Comparison of ENCODE assay signal across 11 mouse cellular contexts in genomic region chr2:152717652-152718051, GRCm38 (mm10). TPM values are rescaled to one million over a fixed set of nuclear protein-coding genes. Genes with fewer than 3 reads are reported as not detected.
DNase-seq lines count a peak whose midpoint lies in the region; ATAC-seq and TF ChIP-seq lines count a peak whose summit lies in the region.
"Had no signal": no experiment of that assay in that cellular context is flagged by ENCODE, and none has a peak within 500 bp of the region (broad histone marks: within the 10 kb centered on the region; RNA-seq: fewer than 3 reads in every experiment).

No protein-coding gene starts in this region.

- H3K9ac ChIP-seq in forebrain, embryonic 11.5 days (ENCODE audit: low read length) = no peak overlapping the region
- H3K9ac ChIP-seq in forebrain, embryonic 16.5 days (replicated peaks; ENCODE audit: low read depth, low read length) = no peak overlapping the region; the same call in 1 of the 2 replicates
- H3K9ac ChIP-seq in embryonic facial prominence, embryonic 14.5 days (ENCODE audit: low read depth, low read length) = 0 out of 2 replicates have a peak overlapping the region, but pooled peaks have one; percentile 27
- no peak overlapping the region for H3K9ac ChIP-seq in hindbrain, embryonic 16.5 days (ENCODE audit: low read depth, low read length)
- H3K9ac ChIP-seq in midbrain, embryonic 16.5 days (ENCODE audit: low read depth, low read length) = no peak overlapping the region
- H3K9ac ChIP-seq: intestine, embryonic 15.5 days had no signal

- H3K27ac ChIP-seq in forebrain, embryonic 11.5 days (ENCODE audit: low read depth, low read length) = peak overlapping the region; percentile 0; the same call in 1 of the 2 replicates
- no peak overlapping the region for H3K27ac ChIP-seq in forebrain, embryonic 16.5 days (ENCODE audit: low read length)
- H3K27ac ChIP-seq in embryonic facial prominence, embryonic 14.5 days (replicated peaks; ENCODE audit: low read depth, low read length) = peak overlapping the region; percentile 28; the same call in 1 of the 2 replicates
- H3K27ac ChIP-seq in hindbrain, embryonic 16.5 days (ENCODE audit: low read depth, low read length) = peak overlapping the region; percentile 51
- H3K27ac ChIP-seq in midbrain, embryonic 16.5 days (ENCODE audit: low read length) = peak overlapping the region; percentile 12; the same call in 1 of the 2 replicates
- H3K27ac ChIP-seq: intestine, embryonic 15.5 days; left cerebral cortex, adult 2 months had no signal

- no peaks in the 10 kb centered on the region for H3K9me3 ChIP-seq in forebrain, embryonic 11.5 days (ENCODE audit: control insufficient read depth, low read length)
- H3K9me3 ChIP-seq in forebrain, embryonic 16.5 days (ENCODE audit: control insufficient read depth, low read length) = no peaks in the 10 kb centered on the region
- no peaks in the 10 kb centered on the region for H3K9me3 ChIP-seq in embryonic facial prominence, embryonic 14.5 days (ENCODE audit: control insufficient read depth, low read length)
- no peaks in the 10 kb centered on the region for H3K9me3 ChIP-seq in hindbrain, embryonic 16.5 days (ENCODE audit: control insufficient read depth, low read length)
- H3K9me3 ChIP-seq in midbrain, embryonic 16.5 days (replicated peaks; ENCODE audit: control insufficient read depth, low read length, poor library complexity, severe bottlenecking) = no peaks in the 10 kb centered on the region
- H3K9me3 ChIP-seq: intestine, embryonic 15.5 days had no signal

- WGBS in forebrain, embryonic 11.5 days = 65% methylated on average over 11 of the region's 11 CpGs
- 43% methylated on average over 11 of the region's 11 CpGs for WGBS in forebrain, embryonic 16.5 days
- WGBS in embryonic facial prominence, embryonic 14.5 days = 60% methylated on average over 11 of the region's 11 CpGs
- WGBS in hindbrain, embryonic 16.5 days = 21% methylated on average over 11 of the region's 11 CpGs
- 39% methylated on average over 11 of the region's 11 CpGs for WGBS in midbrain, embryonic 16.5 days
- 81% methylated on average over 11 of the region's 11 CpGs for WGBS in lung, adult 2 months

- H3K4me1 ChIP-seq in forebrain, embryonic 11.5 days (replicated peaks; ENCODE audit: control insufficient read depth, insufficient read depth, low read length) = peaks cover 6% of the 10 kb centered on the region
- H3K4me1 ChIP-seq in forebrain, embryonic 16.5 days (replicated peaks; ENCODE audit: control insufficient read depth, insufficient read depth, low read length) = peaks cover 10% of the 10 kb centered on the region
- H3K4me1 ChIP-seq in embryonic facial prominence, embryonic 14.5 days (ENCODE audit: control insufficient read depth, insufficient read depth, low read length) = peaks cover 7% of the 10 kb centered on the region
- H3K4me1 ChIP-seq in hindbrain, embryonic 16.5 days (ENCODE audit: control insufficient read depth, insufficient read depth, low read depth, low read length) = no peaks in the 10 kb centered on the region; the same call in 1 of the 2 replicates
- H3K4me1 ChIP-seq in midbrain, embryonic 16.5 days (ENCODE audit: control insufficient read depth, insufficient read depth, low read length) = no peaks in the 10 kb centered on the region
- peaks cover 6% of the 10 kb centered on the region; the same call in 1 of the 2 replicates for H3K4me1 ChIP-seq in lung, adult 2 months (ENCODE audit: control insufficient read depth, insufficient read depth, low read length)

- no peak for ATAC-seq in forebrain, embryonic 11.5 days (replicated peaks; ENCODE audit: low FRiP score)
- ATAC-seq in forebrain, embryonic 16.5 days = no peak
- no peak for ATAC-seq in embryonic facial prominence, embryonic 14.5 days (ENCODE audit: low read depth)
- ATAC-seq in hindbrain, embryonic 16.5 days = no peak
- ATAC-seq in midbrain, embryonic 16.5 days = no peak; the same call in 1 of the 2 replicates

- no peak for TF ChIP-seq POLR2A in lung, adult 2 months (IDR thresholded peaks at IDR 0.05; ENCODE audit: borderline replicate concordance, extremely low read depth, low read depth, low read length)

- DNase-seq in forebrain, embryonic 11.5 days (ENCODE audit: low spot score) = no peak
- DNase-seq in embryonic facial prominence, embryonic 14.5 days (ENCODE audit: low spot score) = no peak
- no peak for DNase-seq in B cell, adult 2 months
- no peak for DNase-seq in cerebellum, postnatal 14 days
- no peak for DNase-seq in lung, adult 2 months
- DNase-seq: thymus, adult 18-20 months had no signal

- H3K4me2 ChIP-seq in forebrain, embryonic 11.5 days (ENCODE audit: low read depth, low read length, severe bottlenecking) = no peak overlapping the region
- no peak overlapping the region for H3K4me2 ChIP-seq in forebrain, embryonic 16.5 days (ENCODE audit: low read length)
- H3K4me2 ChIP-seq in embryonic facial prominence, embryonic 14.5 days (ENCODE audit: low read depth, low read length) = no peak overlapping the region
- H3K4me2 ChIP-seq in hindbrain, embryonic 16.5 days (ENCODE audit: low read length) = no peak overlapping the region
- no peak overlapping the region for H3K4me2 ChIP-seq in midbrain, embryonic 16.5 days (ENCODE audit: low read length)
- H3K4me2 ChIP-seq: intestine, embryonic 15.5 days had no signal

- no peak for TF ChIP-seq CTCF in lung, adult 2 months (IDR thresholded peaks at IDR 0.05; ENCODE audit: insufficient read depth, low read length)

- no peaks in the 10 kb centered on the region for H3K36me3 ChIP-seq in forebrain, embryonic 11.5 days (ENCODE audit: control insufficient read depth, insufficient read depth, low read length)
- no peaks in the 10 kb centered on the region for H3K36me3 ChIP-seq in forebrain, embryonic 16.5 days (ENCODE audit: control insufficient read depth, insufficient read depth)
- H3K36me3 ChIP-seq in embryonic facial prominence, embryonic 14.5 days (ENCODE audit: control insufficient read depth, insufficient read depth, low read length) = no peaks in the 10 kb centered on the region
- no peaks in the 10 kb centered on the region for H3K36me3 ChIP-seq in hindbrain, embryonic 16.5 days (ENCODE audit: control insufficient read depth, insufficient read depth, low read length)
- H3K36me3 ChIP-seq in midbrain, embryonic 16.5 days (ENCODE audit: control insufficient read depth, insufficient read depth, low read length) = no peaks in the 10 kb centered on the region
- H3K36me3 ChIP-seq: intestine, embryonic 15.5 days had no signal

- no peaks in the 10 kb centered on the region for H3K27me3 ChIP-seq in forebrain, embryonic 11.5 days (ENCODE audit: control insufficient read depth, insufficient read depth, low read length)
- H3K27me3 ChIP-seq in forebrain, embryonic 16.5 days (replicated peaks; ENCODE audit: control insufficient read depth, insufficient read depth, low read length) = no peaks in the 10 kb centered on the region
- H3K27me3 ChIP-seq in embryonic facial prominence, embryonic 14.5 days (replicated peaks; ENCODE audit: control insufficient read depth, insufficient read depth, low read length) = no peaks in the 10 kb centered on the region
- no peaks in the 10 kb centered on the region for H3K27me3 ChIP-seq in hindbrain, embryonic 16.5 days (replicated peaks; ENCODE audit: control insufficient read depth, insufficient read depth, low read length)
- no peaks in the 10 kb centered on the region for H3K27me3 ChIP-seq in midbrain, embryonic 16.5 days (ENCODE audit: control insufficient read depth, insufficient read depth, low read depth, low read length)
- H3K27me3 ChIP-seq: intestine, embryonic 15.5 days had no signal

- no peak overlapping the region for H3K4me3 ChIP-seq in forebrain, embryonic 11.5 days (ENCODE audit: low read depth, low read length)
- no peak overlapping the region for H3K4me3 ChIP-seq in forebrain, embryonic 16.5 days (replicated peaks; ENCODE audit: low read length)
- no peak overlapping the region for H3K4me3 ChIP-seq in embryonic facial prominence, embryonic 14.5 days (ENCODE audit: low read depth, low read length)
- H3K4me3 ChIP-seq in hindbrain, embryonic 16.5 days (ENCODE audit: low read length) = no peak overlapping the region
- H3K4me3 ChIP-seq in midbrain, embryonic 16.5 days (ENCODE audit: low read depth, low read length) = no peak overlapping the region
- H3K4me3 ChIP-seq in lung, adult 2 months (replicated peaks; ENCODE audit: extremely low read depth, low read depth, low read length) = no peak overlapping the region
- H3K4me3 ChIP-seq: intestine, embryonic 15.5 days; left cerebral cortex, adult 2 months had no signal

RNA-seq across cellular contexts. Expression of gene Id1, which starts 18.4 kb away (rescaled TPM):
- polyA plus RNA-seq in forebrain, embryonic 11.5 days (2014; fragmentation: Nextera tagmentation; extraction: Ambion mirVana) = 51.1 and 53.1 TPM in 2 replicates
- polyA plus RNA-seq in forebrain, embryonic 16.5 days (2015; fragmentation: Nextera tagmentation; extraction: Ambion mirVana) = 22.3 and 26.0 TPM in 2 replicates
- 128 and 138 TPM in 2 replicates for polyA plus RNA-seq in embryonic facial prominence, embryonic 14.5 days (2014; fragmentation: Nextera tagmentation; extraction: Ambion mirVana)
- polyA plus RNA-seq in hindbrain, embryonic 16.5 days (2015; fragmentation: Nextera tagmentation; extraction: Ambion mirVana) = 56.8 and 68.4 TPM in 2 replicates
- 23.7 and 35.7 TPM in 2 replicates for polyA plus RNA-seq in midbrain, embryonic 16.5 days (2015; fragmentation: Nextera tagmentation; extraction: Ambion mirVana)
- polyA plus RNA-seq in lung, adult 2 months (2012; rRNA removed) = 323 and 438 TPM in 2 replicates

RNA-seq across cellular contexts. Expression of gene Mcts2, which starts 30.8 kb away (rescaled TPM):
- 37.9 and 39.5 TPM in 2 replicates for polyA plus RNA-seq in forebrain, embryonic 11.5 days (2014; fragmentation: Nextera tagmentation; extraction: Ambion mirVana)
- polyA plus RNA-seq in forebrain, embryonic 16.5 days (2015; fragmentation: Nextera tagmentation; extraction: Ambion mirVana) = 29.3 and 32.8 TPM in 2 replicates
- polyA plus RNA-seq in embryonic facial prominence, embryonic 14.5 days (2014; fragmentation: Nextera tagmentation; extraction: Ambion mirVana) = 26.7 and 30.2 TPM in 2 replicates
- polyA plus RNA-seq in hindbrain, embryonic 16.5 days (2015; fragmentation: Nextera tagmentation; extraction: Ambion mirVana) = 32.2 and 36.7 TPM in 2 replicates
- 31.1 and 34.4 TPM in 2 replicates for polyA plus RNA-seq in midbrain, embryonic 16.5 days (2015; fragmentation: Nextera tagmentation; extraction: Ambion mirVana)
- 2.9 and 3.8 TPM in 2 replicates for polyA plus RNA-seq in lung, adult 2 months (2012; rRNA removed)

RNA-seq across cellular contexts. Expression of gene Cox4i2, which starts 36.3 kb away (rescaled TPM):
- polyA plus RNA-seq in forebrain, embryonic 11.5 days (2014; fragmentation: Nextera tagmentation; extraction: Ambion mirVana) = 4.6 and 5.5 TPM in 2 replicates
- polyA plus RNA-seq in forebrain, embryonic 16.5 days (2015; fragmentation: Nextera tagmentation; extraction: Ambion mirVana) = 4.7 and 6.0 TPM in 2 replicates
- 19.1 and 27.0 TPM in 2 replicates for polyA plus RNA-seq in embryonic facial prominence, embryonic 14.5 days (2014; fragmentation: Nextera tagmentation; extraction: Ambion mirVana)
- polyA plus RNA-seq in hindbrain, embryonic 16.5 days (2015; fragmentation: Nextera tagmentation; extraction: Ambion mirVana) = 6.7 and 7.0 TPM in 2 replicates
- 5.0 and 5.4 TPM in 2 replicates for polyA plus RNA-seq in midbrain, embryonic 16.5 days (2015; fragmentation: Nextera tagmentation; extraction: Ambion mirVana)
- polyA plus RNA-seq in lung, adult 2 months (2012; rRNA removed) = 84.7 and 90.1 TPM in 2 replicates

RNA-seq across cellular contexts. Expression of gene H13, which starts 48.4 kb away (rescaled TPM):
- 110 and 112 TPM in 2 replicates for polyA plus RNA-seq in forebrain, embryonic 11.5 days (2014; fragmentation: Nextera tagmentation; extraction: Ambion mirVana)
- polyA plus RNA-seq in forebrain, embryonic 16.5 days (2015; fragmentation: Nextera tagmentation; extraction: Ambion mirVana) = 173 and 174 TPM in 2 replicates
- 122 and 134 TPM in 2 replicates for polyA plus RNA-seq in embryonic facial prominence, embryonic 14.5 days (2014; fragmentation: Nextera tagmentation; extraction: Ambion mirVana)
- 172 and 178 TPM in 2 replicates for polyA plus RNA-seq in hindbrain, embryonic 16.5 days (2015; fragmentation: Nextera tagmentation; extraction: Ambion mirVana)
- polyA plus RNA-seq in midbrain, embryonic 16.5 days (2015; fragmentation: Nextera tagmentation; extraction: Ambion mirVana) = 181 and 187 TPM in 2 replicates
- 125 and 149 TPM in 2 replicates for polyA plus RNA-seq in lung, adult 2 months (2012; rRNA removed)
